7 mouse cellular contexts compared by ENCODE assay signal in genomic region chr10:90689854-90690513, GRCm38 (mm10).
DNase-seq lines count a peak whose midpoint lies in the region; ATAC-seq and TF ChIP-seq lines count a peak whose summit lies in the region.

No protein-coding gene starts in this region.

- peak; percentile 61 for DNase-seq in A20 (ENCODE audit: low read depth, low spot score)
- peak; percentile 23 for DNase-seq in c-Kit-positive CD71-positive TER-119-negative erythroid progenitor cells, embryonic 14.5 days (ENCODE audit: low read depth)
- peak; percentile 86 for DNase-seq in kidney, postnatal 10 days
- DNase-seq in lung, postnatal 10 days, result peak; percentile 54
- peak; percentile 79 to 86 for DNase-seq in right cerebral cortex, postnatal 10 days (ENCODE audit: low spot score in 2 of 2)

- peaks cover 12% of the 10 kb centered on the region; the same call in 1 of the 2 replicates for H3K27me3 ChIP-seq in E14TG2a.4 (ENCODE audit: insufficient read depth, low read length)
- no peaks in the 10 kb centered on the region for H3K27me3 ChIP-seq in forebrain, embryonic 15.5 days

- peak; percentile 53 for ATAC-seq in forebrain, embryonic 15.5 days (replicated peaks)

- no peaks in the 10 kb centered on the region for H3K36me3 ChIP-seq in E14TG2a.4 (ENCODE audit: insufficient read depth, low read length)
- no peaks in the 10 kb centered on the region for H3K36me3 ChIP-seq in forebrain, embryonic 15.5 days

- H3K4me3 ChIP-seq in E14TG2a.4 (replicated peaks; ENCODE audit: low read length), result no peak overlapping the region
- no peak overlapping the region for H3K4me3 ChIP-seq in forebrain, embryonic 15.5 days

- H3K9ac ChIP-seq in forebrain, embryonic 15.5 days (replicated peaks), result no peak overlapping the region

- no peaks in the 10 kb centered on the region for H3K4me1 ChIP-seq in E14TG2a.4 (replicated peaks; ENCODE audit: low read depth, low read length)
- peaks cover 4% of the 10 kb centered on the region for H3K4me1 ChIP-seq in forebrain, embryonic 15.5 days

- no peaks in the 10 kb centered on the region for H3K9me3 ChIP-seq in E14TG2a.4 (ENCODE audit: low read length)
- no peaks in the 10 kb centered on the region for H3K9me3 ChIP-seq in forebrain, embryonic 15.5 days

- no peak overlapping the region for H3K4me2 ChIP-seq in forebrain, embryonic 15.5 days (replicated peaks)

- peak overlapping the region; percentile 31; the same call in 1 of the 2 replicates for H3K27ac ChIP-seq in forebrain, embryonic 15.5 days (replicated peaks)

- 47% methylated on average over 11 of the region's 11 CpGs for WGBS in forebrain, embryonic 15.5 days

- TF ChIP-seq CTCF in E14TG2a.4 (conservative IDR thresholded peaks at IDR 0.05; ENCODE audit: low read length), result peak; percentile 82

Comparison
In these comparisons a context has a peak if more than half of its experiments do, and no peak if none do; other contexts are left out.
1. DNase-seq: peak in every context shown above with its lines; median percentile 86 in kidney, postnatal 10 days; 82 in right cerebral cortex, postnatal 10 days; 61 in A20; 54 in lung, postnatal 10 days; 23 in c-Kit-positive CD71-positive TER-119-negative erythroid progenitor cells, embryonic 14.5 days.